18 mouse cellular contexts compared by ENCODE assay signal in the genomic region with DNA sequence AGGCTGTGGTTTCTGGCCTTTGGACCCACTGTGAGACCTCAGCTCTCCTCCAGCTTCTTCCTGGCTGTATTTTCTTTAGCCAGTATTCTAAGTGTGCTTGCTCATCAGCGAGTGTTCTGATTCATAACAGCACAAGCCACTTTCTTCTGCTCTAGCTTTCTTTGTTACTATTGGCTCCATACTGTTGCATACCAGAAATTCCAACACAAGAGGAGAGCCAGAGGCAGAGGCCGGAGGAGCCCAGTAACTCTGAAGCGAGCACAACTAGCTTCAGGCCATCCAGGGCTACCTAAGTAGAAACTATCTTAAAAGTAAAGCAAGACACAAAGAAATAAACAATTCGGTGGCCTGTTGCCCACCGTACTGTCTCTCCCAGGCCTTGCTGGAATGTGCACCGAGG. TPM values are rescaled to one million over a fixed set of nuclear protein-coding genes. Genes with fewer than 3 reads are reported as not detected.
DNase-seq lines count a peak whose midpoint lies in the region; ATAC-seq lines count a peak whose summit lies in the region.
"Had no signal": no experiment of that assay in that cellular context is flagged by ENCODE, and none has a peak within 500 bp of the region (broad histone marks: within the 10 kb centered on the region; RNA-seq: fewer than 3 reads in every experiment).

No protein-coding gene starts in this region.

- H3K4me2 ChIP-seq in heart, embryonic 13.5 days = no peak overlapping the region
- no peak overlapping the region for H3K4me2 ChIP-seq in limb, embryonic 12.5 days
- H3K4me2 ChIP-seq: hindbrain, embryonic 15.5 days; midbrain, embryonic 12.5 days had no signal

- H3K9ac ChIP-seq in heart, embryonic 13.5 days = no peak overlapping the region
- H3K9ac ChIP-seq in limb, embryonic 12.5 days (replicated peaks) = no peak overlapping the region
- H3K9ac ChIP-seq: hindbrain, embryonic 15.5 days; midbrain, embryonic 12.5 days had no signal

- no peaks in the 10 kb centered on the region for H3K27me3 ChIP-seq in heart, embryonic 13.5 days (replicated peaks)
- no peaks in the 10 kb centered on the region for H3K27me3 ChIP-seq in limb, embryonic 12.5 days
- H3K27me3 ChIP-seq in limb, embryonic 10.5 days (ENCODE audit: low read depth, poor library complexity, severe bottlenecking) = no peaks in the 10 kb centered on the region
- H3K27me3 ChIP-seq: hindbrain, embryonic 15.5 days; midbrain, embryonic 12.5 days had no signal

- no peak overlapping the region for H3K4me3 ChIP-seq in heart, embryonic 13.5 days
- no peak overlapping the region for H3K4me3 ChIP-seq in limb, embryonic 12.5 days (replicated peaks)
- H3K4me3 ChIP-seq in limb, embryonic 10.5 days = no peak overlapping the region
- H3K4me3 ChIP-seq: erythroblast, embryonic 14.5 days; hindbrain, embryonic 15.5 days; midbrain, embryonic 12.5 days had no signal

- no peaks in the 10 kb centered on the region for H3K9me3 ChIP-seq in heart, embryonic 13.5 days
- no peaks in the 10 kb centered on the region for H3K9me3 ChIP-seq in limb, embryonic 12.5 days
- no peaks in the 10 kb centered on the region for H3K9me3 ChIP-seq in limb, embryonic 10.5 days (replicated peaks)
- H3K9me3 ChIP-seq: hindbrain, embryonic 15.5 days; midbrain, embryonic 12.5 days had no signal

- DNase-seq in heart, adult 9 months (ENCODE audit: low spot score in 2 of 2) = no peak
- no peak for DNase-seq in limb, embryonic 10.5 days (ENCODE audit: low spot score)
- DNase-seq in ZHBTc4 (ENCODE audit: low read depth, low spot score) = peak; percentile 40
- peak; percentile 29 for DNase-seq in kidney, postnatal 10 days
- DNase-seq in gastrocnemius, postnatal 10 days = no peak
- DNase-seq in embryo, embryonic 11 days = no peak
- DNase-seq: adrenal gland, adult 8-10 months; cerebellum, postnatal 10 days; layer of hippocampus, adult 9-11 months; lung, postnatal 14 days; right cerebral cortex, postnatal 25 days; thymus, postnatal 4 days had no signal

- H3K36me3 ChIP-seq in heart, embryonic 13.5 days = no peaks in the 10 kb centered on the region
- no peaks in the 10 kb centered on the region for H3K36me3 ChIP-seq in limb, embryonic 12.5 days
- H3K36me3 ChIP-seq in limb, embryonic 10.5 days = no peaks in the 10 kb centered on the region
- H3K36me3 ChIP-seq: hindbrain, embryonic 15.5 days; midbrain, embryonic 12.5 days had no signal

- peak overlapping the region; percentile 81 for H3K27ac ChIP-seq in heart, embryonic 13.5 days (replicated peaks)
- 0 out of 2 replicates have a peak overlapping the region, but pooled peaks have one; percentile 56 for H3K27ac ChIP-seq in limb, embryonic 12.5 days
- H3K27ac ChIP-seq in limb, embryonic 10.5 days = no peak overlapping the region
- H3K27ac ChIP-seq: hindbrain, embryonic 15.5 days; midbrain, embryonic 12.5 days had no signal

- H3K4me1 ChIP-seq in heart, embryonic 13.5 days = peaks cover 18% of the 10 kb centered on the region
- H3K4me1 ChIP-seq in limb, embryonic 12.5 days (replicated peaks) = 0 out of 2 replicates have a peak, but pooled peaks cover 8% of the 10 kb centered on the region
- H3K4me1 ChIP-seq in limb, embryonic 10.5 days = peaks cover 8% of the 10 kb centered on the region; the same call in 1 of the 2 replicates
- H3K4me1 ChIP-seq: hindbrain, embryonic 15.5 days; midbrain, embryonic 12.5 days had no signal

- 31% methylated on average over 6 of the region's 6 CpGs for WGBS in heart, embryonic 13.5 days
- WGBS in limb, embryonic 12.5 days = 72% methylated on average over 6 of the region's 6 CpGs
- 71% methylated on average over 6 of the region's 6 CpGs for WGBS in limb, embryonic 10.5 days

- ATAC-seq in heart, embryonic 13.5 days (ENCODE audit: extremely low read depth, insufficient number of reproducible peaks, low FRiP score, low TSS enrichment) = no peak
- no peak; the same call in 1 of the 2 replicates for ATAC-seq in limb, embryonic 12.5 days (ENCODE audit: insufficient number of reproducible peaks, insufficient read depth, low FRiP score, low TSS enrichment, low read depth)

RNA-seq across cellular contexts. Expression of gene Gcm1, which starts 6.6 kb away (rescaled TPM):
- polyA plus RNA-seq in heart, embryonic 13.5 days (2015; fragmentation: Nextera tagmentation; extraction: Ambion mirVana) = not detected in 2 replicates
- polyA plus RNA-seq in limb, embryonic 12.5 days (2016; fragmentation: Nextera tagmentation; extraction: Ambion mirVana) = not detected in 2 replicates
- polyA plus RNA-seq in limb, embryonic 10.5 days (2016; fragmentation: Nextera tagmentation; extraction: Ambion mirVana) = not detected in 2 replicates
- total RNA-seq in gastrocnemius, postnatal 10 days (2021) = not detected
- total RNA-seq: adrenal gland, adult 8-10 months; gastrocnemius, postnatal 4 days had no signal
- polyA plus RNA-seq: erythroblast, embryonic 14.5 days; hindbrain, embryonic 15.5 days had no signal

Comparison
In these comparisons a context has a peak if more than half of its experiments do, and no peak if none do; other contexts are left out.
1. DNase-seq: peak in ZHBTc4 (single experiment) and kidney, postnatal 10 days (single experiment); none in heart, adult 9 months (0 of 2), limb, embryonic 10.5 days (single experiment), gastrocnemius, postnatal 10 days (single experiment) and embryo, embryonic 11 days (single experiment).